Mouse (Mus musculus) adrenal gland, postnatal 4 days (tissue): ENCODE results near the gene Znrf4. TPM values are rescaled to one million over a fixed set of nuclear protein-coding genes. Genes with fewer than 3 reads are reported as not detected.

ENCODE experiments used
- DNase-seq, 2 experiments: peaks; one replicate each; pipeline ENCODE4 v3.0.0; 2021 to 2022; ENCODE audit warnings: low spot score in 2 of 2, mixed read lengths in 2 of 2
- long read RNA-seq, 2 experiments: library from polyadenylated mRNA; stranded (forward); transcript quantifications; one replicate each; pipeline ENCODE4 v2.0.0; 2021
- total RNA-seq, 2 experiments: library from RNA; stranded (reverse); gene quantifications; 2 replicates each; pipeline ENCODE4 v1.2.3; 2021

Gene Znrf4
- not detected for total RNA-seq
- long read RNA-seq, experiment 1: 0 reads
- long read RNA-seq, experiment 2: 0 reads

GRCm38 (mm10) chr17:56512310-56512709, at the start of gene Znrf4:
TSS of gene Znrf4 (minus strand) at chr17:56512431.
- no peak for DNase-seq

DNA sequence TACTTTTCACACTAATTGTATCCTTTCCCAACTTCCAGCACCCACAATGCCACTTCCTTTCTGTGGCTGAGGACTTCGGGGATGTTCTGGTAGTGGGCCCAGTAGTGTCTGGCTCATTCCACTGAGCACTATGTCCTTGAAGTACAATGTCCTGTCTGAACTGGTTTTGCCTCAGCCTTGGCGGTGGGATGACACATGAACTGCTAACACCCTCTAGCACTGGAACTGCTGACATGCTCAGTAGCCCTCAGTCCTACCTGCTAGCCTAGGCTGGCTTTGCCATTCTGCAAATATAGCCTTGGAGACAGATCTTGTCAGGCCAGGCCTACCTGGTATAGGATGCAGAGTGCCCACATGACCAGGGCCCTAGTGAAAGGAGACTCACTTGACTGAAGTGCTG, 49.6 kb upstream of the Znrf4 start:
- no peak for DNase-seq

DNA sequence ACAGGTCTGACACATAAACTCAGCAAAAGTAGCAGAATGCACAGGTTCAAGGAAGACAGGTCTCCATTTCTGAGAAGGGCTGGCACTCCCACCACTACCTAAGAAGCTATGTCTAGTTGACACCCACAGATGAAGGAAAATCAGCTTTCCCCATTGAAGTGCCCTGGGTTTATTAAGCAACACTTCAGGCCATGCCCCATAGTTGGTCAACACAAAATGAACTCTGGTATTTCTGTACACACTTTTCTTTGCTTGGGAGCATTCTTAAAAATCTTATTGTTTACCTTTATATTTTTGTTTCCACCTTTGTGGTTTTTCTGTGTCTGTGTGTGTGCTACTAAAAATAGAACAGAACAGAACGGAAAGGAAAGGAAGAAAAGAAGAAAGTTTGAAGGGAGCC, 47.9 kb upstream of the Znrf4 start:
- no peak for DNase-seq

DNA sequence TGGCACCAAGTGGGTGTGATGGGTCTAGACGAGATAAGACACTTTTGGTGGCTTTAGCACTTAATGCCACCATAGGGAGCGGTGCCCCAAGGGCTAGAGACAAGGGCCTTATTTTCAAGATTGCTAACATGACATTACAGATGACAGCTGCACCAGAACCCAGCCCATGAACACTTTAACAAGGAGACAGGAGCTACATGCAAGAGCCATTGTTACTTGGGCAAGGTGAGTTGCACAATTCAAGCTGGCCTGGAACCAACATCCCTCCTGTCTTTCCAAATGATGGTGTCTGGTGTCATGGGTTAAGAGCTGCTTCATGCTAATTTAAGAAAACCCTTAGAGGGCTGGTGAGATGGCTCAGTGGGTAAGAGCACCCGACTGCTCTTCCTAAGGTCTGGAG, 47.2 kb upstream of the Znrf4 start:
- no peak for DNase-seq

- DNase-seq: peak; percentile 41 to 46
These were observed 46.2 kb upstream of the Znrf4 start for GRCm38 (mm10) chr17:56558448-56558847.

DNA sequence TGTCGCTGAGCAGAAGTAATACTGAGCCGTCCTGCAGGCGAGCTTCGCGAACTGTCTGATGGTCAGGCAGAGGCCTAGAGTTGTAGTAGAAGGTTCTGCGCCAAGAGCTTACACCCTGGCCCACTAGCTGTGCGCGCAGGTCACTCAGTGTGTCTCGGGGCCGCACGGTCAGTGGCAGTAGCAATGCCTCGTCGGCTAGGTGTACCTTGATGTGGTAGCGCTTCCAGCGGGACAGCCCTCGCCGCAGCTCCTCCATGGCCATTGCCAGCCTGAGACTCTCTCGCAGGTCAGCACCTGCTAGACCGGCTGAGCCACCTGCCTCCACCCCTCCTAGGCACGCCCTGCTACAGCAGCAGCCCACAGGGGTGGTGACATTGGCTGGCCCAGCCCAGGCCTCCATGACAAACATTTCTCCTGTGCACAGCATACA, 41.9 kb upstream of the Znrf4 start, which contains the start of gene Gm20219:
Gene Gm20219 (minus strand): TSS at position 266 of the 430 bp plus-strand sequence.
- no peak for DNase-seq

GRCm38 (mm10) chr17:56552781-56553363, 40.6 kb upstream of the Znrf4 start:
- DNase-seq: no peak

DNA sequence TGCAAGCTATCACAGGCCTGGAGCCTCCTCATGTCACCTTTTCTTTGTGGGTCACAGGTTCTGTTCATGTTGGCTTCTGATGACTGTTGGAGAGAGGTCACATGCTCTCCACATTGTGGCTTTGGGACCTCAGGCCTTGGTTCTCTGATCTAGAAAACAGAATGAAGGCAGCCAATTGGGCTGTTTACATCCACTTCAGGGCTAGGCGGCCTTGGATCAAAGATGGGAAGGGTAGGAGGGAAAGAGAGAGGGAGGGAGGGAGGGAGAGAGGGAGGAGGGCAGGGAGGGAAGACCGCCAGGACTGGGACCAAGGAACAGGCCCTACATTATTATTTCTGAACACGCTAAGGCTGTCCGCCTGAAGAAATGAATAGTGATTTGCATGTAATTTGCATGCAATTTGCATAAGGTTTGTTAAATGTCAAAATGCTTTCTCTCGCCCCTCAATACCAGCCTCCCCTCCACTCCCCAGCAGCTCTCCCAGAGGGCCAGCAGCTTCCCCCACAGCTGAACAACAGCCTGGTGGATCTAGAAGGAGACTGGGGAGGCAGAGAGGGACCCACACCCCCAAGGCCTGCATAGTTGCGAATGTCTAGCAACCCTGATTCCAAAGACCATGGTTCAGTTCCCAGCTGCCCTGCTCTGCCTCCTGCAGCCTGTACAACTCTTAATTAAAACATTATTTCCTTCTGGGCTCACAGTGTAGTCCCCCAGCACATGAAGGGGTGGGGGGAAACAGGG, 39.8 kb upstream of the Znrf4 start:
- DNase-seq: no peak

- no peak for DNase-seq
These were observed 38.7 kb upstream of the Znrf4 start for GRCm38 (mm10) chr17:56550784-56551475.

- DNase-seq: no peak
These were observed 36.4 kb upstream of the Znrf4 start for GRCm38 (mm10) chr17:56548605-56549105.

GRCm38 (mm10) chr17:56547846-56548604, 35.8 kb upstream of the Znrf4 start:
- no peak for DNase-seq

- DNase-seq: no peak
These were observed 35.0 kb upstream of the Znrf4 start for GRCm38 (mm10) chr17:56547116-56547845.

DNA sequence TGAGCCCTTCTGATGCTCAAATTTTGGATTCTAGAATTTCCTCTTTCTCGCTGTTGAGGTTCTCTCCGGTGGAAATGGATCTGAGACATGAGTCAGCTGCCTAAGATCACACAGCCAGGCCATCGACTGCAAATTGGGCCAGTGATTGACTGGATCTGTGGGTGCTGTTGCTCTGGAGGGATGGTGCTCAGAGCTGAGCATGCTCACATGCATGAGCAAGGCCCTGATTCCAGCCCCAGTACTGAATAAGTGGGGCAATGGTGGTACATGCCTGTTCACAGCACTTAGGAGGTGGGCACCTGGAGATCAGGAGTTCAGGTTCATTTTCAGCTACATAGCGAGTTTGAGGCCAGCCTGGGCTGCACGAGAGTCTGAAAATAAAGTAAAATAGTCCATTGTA, 34.3 kb upstream of the Znrf4 start:
- DNase-seq: no peak

DNA sequence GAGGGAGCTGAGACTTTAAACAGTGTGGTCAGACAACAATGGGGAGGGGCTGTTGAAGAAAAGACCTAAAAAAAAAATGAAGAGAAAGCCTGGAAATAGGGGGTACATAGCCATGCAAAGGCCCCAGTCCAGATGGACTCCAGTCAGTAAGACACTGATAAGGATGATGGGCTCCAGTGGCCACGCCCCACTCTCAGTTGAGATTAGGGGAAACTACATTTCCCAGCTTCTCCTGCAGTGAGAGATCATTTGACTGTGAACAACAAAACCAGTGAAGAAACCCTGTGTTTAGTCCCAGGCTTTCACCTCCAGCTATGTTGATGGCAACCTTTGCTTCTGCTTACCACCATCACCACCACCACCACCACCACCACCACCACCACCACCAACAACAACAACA, 33.7 kb upstream of the Znrf4 start:
- DNase-seq: no peak

DNA sequence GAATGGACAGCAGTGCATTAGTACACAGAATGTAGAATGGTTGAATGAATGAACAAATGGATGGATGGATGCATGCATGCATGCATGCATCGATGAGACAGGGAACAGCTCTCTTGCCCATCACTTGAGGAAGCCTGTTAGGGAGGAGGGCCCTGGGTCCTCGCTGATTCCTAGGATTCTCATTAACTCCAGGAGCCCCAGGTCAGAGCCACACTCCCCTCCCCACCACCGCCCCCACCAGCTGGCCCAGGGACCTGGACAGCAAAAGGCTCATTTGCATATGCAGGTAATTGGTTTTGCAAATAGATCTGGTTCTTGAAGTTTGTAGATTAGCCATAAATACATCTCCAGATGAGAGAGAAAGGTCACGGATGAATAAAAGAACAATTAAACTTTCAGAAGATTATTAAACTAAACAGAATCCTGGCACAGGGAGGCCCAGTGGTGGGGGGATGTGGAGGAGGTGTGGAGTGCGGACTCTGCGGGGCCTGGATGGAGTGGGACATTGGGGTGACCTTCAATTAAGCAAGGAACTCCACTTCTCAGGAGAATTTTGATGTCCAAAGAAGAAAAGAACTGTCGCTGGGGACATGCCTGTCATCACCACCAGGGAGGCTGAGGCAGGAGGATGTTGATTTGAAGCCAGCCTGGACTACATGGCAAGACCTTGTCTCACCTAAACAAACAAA, 32.6 kb upstream of the Znrf4 start:
- no peak for DNase-seq

DNA sequence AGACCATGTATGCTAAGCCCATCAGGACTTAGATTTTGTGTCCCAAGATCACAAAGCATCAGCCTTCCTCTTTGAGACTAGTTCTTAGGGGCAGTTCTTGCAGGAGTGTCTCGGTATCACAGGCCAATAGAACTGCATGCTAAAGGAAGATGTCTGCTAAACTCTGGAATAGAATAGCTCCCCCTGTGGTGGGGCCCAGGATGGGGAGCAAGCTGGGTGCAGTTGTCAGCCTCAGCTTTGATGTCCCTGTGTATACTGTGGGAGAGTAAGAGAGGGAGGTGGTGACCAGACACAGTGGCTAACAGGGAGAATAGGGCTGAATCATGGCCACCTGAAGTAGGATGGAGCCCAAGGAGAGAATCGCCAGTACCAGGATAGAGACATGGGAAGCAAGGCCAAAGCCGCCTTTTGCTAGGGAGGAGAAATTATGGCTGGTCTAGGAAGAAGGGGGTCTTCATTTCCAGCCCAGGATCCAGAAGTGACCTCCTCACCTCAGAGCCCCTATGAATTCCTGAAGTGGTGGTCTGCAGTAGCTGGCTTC, 31.5 kb upstream of the Znrf4 start:
- no peak for DNase-seq

DNA sequence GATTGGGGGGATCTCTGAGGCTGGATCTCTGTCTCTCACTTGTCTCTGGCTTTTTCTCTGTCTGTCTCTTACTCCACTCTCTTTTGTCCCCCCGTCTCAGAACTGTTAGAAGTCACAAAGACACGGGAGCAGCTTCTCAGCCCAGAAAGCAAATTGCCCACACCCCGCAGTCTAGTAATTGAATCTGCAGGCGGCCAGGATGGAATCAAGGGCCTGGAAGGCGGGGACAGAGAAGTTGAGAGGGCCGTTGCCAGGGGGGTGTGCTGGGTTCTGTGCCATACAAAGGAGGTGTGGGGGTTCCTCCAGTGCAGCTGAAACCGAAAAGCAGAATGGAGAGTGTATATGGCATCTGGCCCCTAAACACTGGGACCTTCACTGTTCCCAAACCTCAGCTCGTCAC, 30.5 kb upstream of the Znrf4 start:
- no peak for DNase-seq

DNA sequence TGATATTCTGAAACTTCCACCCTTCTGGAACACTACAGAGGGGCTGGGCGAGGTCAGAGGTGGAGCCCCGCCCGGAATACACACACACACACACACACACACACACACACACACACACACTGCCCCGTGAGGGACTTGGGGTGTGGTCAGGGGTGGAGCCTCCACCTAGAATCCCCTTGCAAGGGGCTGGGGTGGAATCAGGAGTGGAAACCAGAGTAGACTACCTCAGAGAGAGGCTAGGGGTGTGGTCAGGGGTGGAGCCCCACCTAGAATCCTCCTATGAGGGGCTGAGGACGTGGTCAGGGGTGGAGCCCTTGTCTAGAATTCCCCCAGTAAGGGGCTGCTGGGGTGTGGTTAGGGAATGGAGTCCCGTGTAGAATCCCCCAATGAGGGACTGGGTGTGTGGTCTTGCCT, 28.3 kb upstream of the Znrf4 start:
- DNase-seq: no peak

- DNase-seq: no peak
These were observed 25.7 kb upstream of the Znrf4 start for GRCm38 (mm10) chr17:56537912-56538311.

- no peak for DNase-seq
These were observed 24.6 kb upstream of the Znrf4 start for GRCm38 (mm10) chr17:56536874-56537273.
